Mouse (Mus musculus) E14TG2a.4 (cell line): ENCODE data around the gene Smok3c.

Experiments used
- CTCF ChIP-seq: conservative IDR thresholded peaks from 2 replicates; pipeline ENCODE4 v1.5.1; 2014; ENCODE audit warnings: low read length
- NANOG ChIP-seq: IDR thresholded peaks from 2 replicates; pipeline ENCODE4 v1.6.1; 2014; ENCODE audit warnings: borderline replicate concordance, low read length, mixed read lengths

GRCm38 (mm10) chr5:138104976-138105375, 52.0 kb downstream of the Smok3c start:
- TF ChIP-seq CTCF = no peak
- TF ChIP-seq NANOG = no peak
